Mouse (Mus musculus): ENCODE measurements at regions not wholly inside any gene's neighbourhood (a gene's known extent, or its start where the extent isn't known, plus 50 kb on each side); places are given as distances from the start of the nearest gene placed in this dataset.

- DNase-seq (ENCODE audit: low spot score in 2 of 2): no peak
Measured at GRCm38 (mm10) chr4:64335814-64336213, 289.0 kb upstream of the Tnc start.

GRCm38 (mm10) chr4:64330213-64330612, 283.4 kb upstream of the Tnc start:
- no peak for DNase-seq (ENCODE audit: low spot score in 2 of 2)

GRCm38 (mm10) chr4:64324391-64324790, 277.6 kb upstream of the Tnc start:
- no peak for DNase-seq (ENCODE audit: low spot score in 2 of 2)

- DNase-seq (ENCODE audit: low spot score in 2 of 2): no peak
Measured at GRCm38 (mm10) chr4:64316553-64317347, 269.9 kb upstream of the Tnc start.

GRCm38 (mm10) chr4:64296941-64297340, 250.1 kb upstream of the Tnc start:
- no peak for DNase-seq (ENCODE audit: low spot score in 2 of 2)

- peak in 1 of 2 experiments; percentile 2 for DNase-seq (ENCODE audit: low spot score in 2 of 2)
Measured at GRCm38 (mm10) chr4:64282471-64282870, 235.7 kb upstream of the Tnc start.

GRCm38 (mm10) chr4:64276980-64277379, 230.2 kb upstream of the Tnc start:
- no peak for DNase-seq (ENCODE audit: low spot score in 2 of 2)

- no peak for DNase-seq (ENCODE audit: low spot score in 2 of 2)
Measured at GRCm38 (mm10) chr4:64274291-64274960, 227.6 kb upstream of the Tnc start.

GRCm38 (mm10) chr4:64269846-64270245, 223.0 kb upstream of the Tnc start:
- DNase-seq (ENCODE audit: low spot score in 2 of 2): no peak

- DNase-seq (ENCODE audit: low spot score in 2 of 2): no peak
Measured at GRCm38 (mm10) chr4:64269117-64269516, 222.3 kb upstream of the Tnc start.

GRCm38 (mm10) chr4:64260473-64260872, 213.7 kb upstream of the Tnc start:
- DNase-seq (ENCODE audit: low spot score in 2 of 2): no peak

GRCm38 (mm10) chr4:64260188-64260444, 213.3 kb upstream of the Tnc start:
- DNase-seq (ENCODE audit: low spot score in 2 of 2): no peak

- DNase-seq (ENCODE audit: low spot score in 2 of 2): no peak
Measured at GRCm38 (mm10) chr4:64259348-64260187, 212.8 kb upstream of the Tnc start.

GRCm38 (mm10) chr4:64255253-64255652, 208.4 kb upstream of the Tnc start:
- DNase-seq (ENCODE audit: low spot score in 2 of 2): no peak

- no peak for DNase-seq (ENCODE audit: low spot score in 2 of 2)
Measured at GRCm38 (mm10) chr4:64250691-64251090, 203.9 kb upstream of the Tnc start.

- DNase-seq (ENCODE audit: low spot score in 2 of 2): no peak
Measured at GRCm38 (mm10) chr4:64238196-64238740, 191.5 kb upstream of the Tnc start.

- no peak for DNase-seq (ENCODE audit: low spot score in 2 of 2)
Measured at GRCm38 (mm10) chr4:64235534-64235933, 188.7 kb upstream of the Tnc start.

GRCm38 (mm10) chr4:64232159-64232558, 185.3 kb upstream of the Tnc start:
- DNase-seq (ENCODE audit: low spot score in 2 of 2): no peak

- DNase-seq (ENCODE audit: low spot score in 2 of 2): no peak
Measured at GRCm38 (mm10) chr4:64228341-64228740, 181.5 kb upstream of the Tnc start.

- no peak for DNase-seq (ENCODE audit: low spot score in 2 of 2)
Measured at GRCm38 (mm10) chr4:64226635-64227034, 179.8 kb upstream of the Tnc start.

- DNase-seq (ENCODE audit: low spot score in 2 of 2): no peak
Measured at GRCm38 (mm10) chr4:64224918-64225317, 178.1 kb upstream of the Tnc start.

- no peak for DNase-seq (ENCODE audit: low spot score in 2 of 2)
Measured at GRCm38 (mm10) chr4:64219802-64220201, 173.0 kb upstream of the Tnc start.
